Mouse (Mus musculus): ENCODE results near the gene Gm13420.

Gm13420 gene

DNA sequence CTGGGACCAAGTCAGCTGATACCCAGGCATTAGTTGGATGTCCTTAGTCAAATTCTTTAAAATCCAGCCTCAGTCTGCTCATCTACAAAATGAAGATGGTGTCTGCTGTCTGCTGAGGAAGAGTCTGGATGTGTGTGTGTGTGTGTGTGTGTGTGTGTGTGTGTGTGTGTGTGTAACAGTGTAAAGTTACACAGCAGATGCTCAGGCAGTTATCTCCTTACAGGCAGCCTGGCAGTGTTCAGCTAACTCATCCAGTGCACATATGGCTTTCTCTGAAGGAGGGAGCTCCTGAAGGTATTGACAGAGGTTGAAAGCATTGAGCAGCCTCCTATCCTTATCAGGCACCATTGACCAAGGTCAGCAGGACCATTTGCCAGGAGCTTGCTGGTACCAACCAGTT, 50.6 kb downstream of the Gm13420 start:
- DNase-seq (ENCODE audit: low spot score), result no peak

DNA sequence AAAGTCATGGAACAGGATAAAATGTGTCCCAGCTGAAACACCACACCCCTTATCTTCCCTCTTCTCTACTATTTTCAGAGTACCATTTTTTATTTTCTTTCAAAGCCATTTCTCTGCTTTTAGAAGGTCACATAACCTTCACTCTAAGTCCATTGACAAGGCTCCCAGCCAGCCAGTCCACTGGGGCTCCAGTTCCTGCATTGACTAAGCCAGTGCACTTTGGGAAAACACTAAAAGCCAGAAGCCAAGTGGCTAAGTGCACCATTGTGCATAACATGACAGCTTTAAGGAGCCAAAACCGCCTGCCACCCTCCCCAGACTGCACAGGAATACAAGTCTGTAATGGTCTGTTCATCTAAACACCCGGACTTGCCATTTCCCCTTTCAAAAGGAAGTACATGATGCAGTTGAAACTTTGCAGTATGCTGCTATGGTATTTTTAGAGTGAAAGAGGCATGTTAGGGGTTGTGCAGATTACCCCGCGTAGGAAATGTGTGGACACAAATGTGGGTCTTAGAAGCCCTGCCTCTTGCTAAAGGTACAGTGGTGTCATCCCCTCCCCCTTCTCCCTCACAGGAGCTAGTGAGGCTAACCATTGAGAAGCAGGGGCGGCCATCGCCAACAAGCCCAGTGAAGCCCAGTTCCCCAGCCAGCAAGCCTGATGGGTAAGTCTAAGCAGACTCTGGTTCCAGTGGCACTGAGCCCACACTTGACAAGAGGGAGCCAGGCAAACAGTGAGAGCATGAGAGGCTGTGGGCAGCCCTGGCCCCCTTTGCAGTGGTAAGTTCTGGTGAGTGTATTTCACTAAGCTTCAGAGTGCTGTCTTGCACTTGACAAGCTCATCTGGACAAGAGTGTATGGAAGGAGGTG, 52.8 kb downstream of the Gm13420 start:
- DNase-seq (ENCODE audit: low spot score), result no peak

DNA sequence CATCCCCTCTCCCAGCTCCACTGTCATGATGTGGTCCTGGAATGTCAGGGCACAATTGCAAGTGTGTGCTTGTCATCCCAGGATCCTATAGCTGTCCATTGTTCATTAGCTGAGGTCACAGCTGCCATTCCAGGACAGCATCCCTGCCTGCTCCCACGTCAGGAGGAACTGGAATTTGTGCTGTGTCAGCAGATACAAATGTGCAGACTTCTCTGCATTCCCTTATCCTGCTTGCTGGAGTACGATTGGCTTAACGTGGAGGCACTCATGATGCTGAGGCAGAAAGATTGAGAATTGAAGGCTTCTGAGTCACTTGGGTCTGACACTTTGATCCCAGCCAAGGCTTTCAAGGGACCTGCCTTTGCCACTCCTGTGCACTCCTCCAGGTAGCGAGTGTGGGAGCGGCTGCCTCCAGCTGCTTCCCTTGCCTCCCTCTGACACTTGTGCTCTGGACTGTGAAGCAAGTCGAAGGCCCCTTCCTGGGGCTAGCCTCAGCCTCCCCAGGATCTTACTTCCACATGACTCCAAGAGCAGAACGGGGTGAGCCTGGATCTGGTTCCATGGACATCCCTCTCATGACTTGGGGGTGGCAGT, 55.2 kb downstream of the Gm13420 start:
- DNase-seq (ENCODE audit: low spot score), result no peak

All from lung, postnatal 25 days (tissue).